Mouse (Mus musculus): ENCODE measurements around the gene Txndc12. TPM values are rescaled to one million over a fixed set of nuclear protein-coding genes. Genes with fewer than 3 reads are reported as not detected.

Txndc12 gene
- polyA plus RNA-seq (2014; fragmentation: Nextera tagmentation; extraction: Ambion mirVana): 120 and 130 TPM in 2 replicates

- peak; percentile 76 for ATAC-seq (replicated peaks; ENCODE audit: insufficient number of reproducible peaks, low FRiP score, low TSS enrichment, low read depth)
- Histone ChIP-seq H3K27me3 (ENCODE audit: control insufficient read depth, insufficient read depth, low read length) (no peaks in the 10 kb centered on the region), H3K36me3 (replicated peaks; ENCODE audit: control insufficient read depth, insufficient read depth, low read depth, low read length) (no peaks in the 10 kb centered on the region), H3K27ac (replicated peaks; ENCODE audit: low read depth, low read length) (peak within 1 kb of the TSS; percentile 98), H3K4me2 (ENCODE audit: low read depth, low read length) (peak within 1 kb of the TSS; percentile 66), H3K4me3 (ENCODE audit: low read depth, low read length) (peak within 1 kb of the TSS; percentile 97), H3K9me3 (replicated peaks; ENCODE audit: control insufficient read depth, low read length) (no peaks in the 10 kb centered on the region), H3K4me1 (ENCODE audit: control insufficient read depth, insufficient read depth, low read length) (no peaks in the 10 kb centered on the region), H3K9ac (replicated peaks; ENCODE audit: low read length) (peak within 1 kb of the TSS; percentile 99)
- DNase-seq (ENCODE audit: low spot score): peak; percentile 94
- WGBS: under 1% methylated on average over 34 of the region's 34 CpGs
Observed at GRCm38 (mm10) chr4:108834115-108834970, at the start of gene Txndc12. Gene Txndc12, plus strand, starts transcription at chr4:108834601.

- no peak overlapping the region for H3K27ac ChIP-seq (replicated peaks; ENCODE audit: low read depth, low read length)
- no peaks in the 10 kb centered on the region for H3K36me3 ChIP-seq (replicated peaks; ENCODE audit: control insufficient read depth, insufficient read depth, low read depth, low read length)
- H3K9me3 ChIP-seq (replicated peaks; ENCODE audit: control insufficient read depth, low read length): no peaks in the 10 kb centered on the region
- H3K9ac ChIP-seq (replicated peaks; ENCODE audit: low read length): no peak overlapping the region
- no peaks in the 10 kb centered on the region for H3K4me1 ChIP-seq (ENCODE audit: control insufficient read depth, insufficient read depth, low read length)
- 77% methylated on average over 6 of the region's 6 CpGs for WGBS
- no peak overlapping the region for H3K4me2 ChIP-seq (ENCODE audit: low read depth, low read length)
- DNase-seq (ENCODE audit: low spot score) (no peak), ATAC-seq (replicated peaks; ENCODE audit: insufficient number of reproducible peaks, low FRiP score, low TSS enrichment, low read depth) (no peak)
- no peaks in the 10 kb centered on the region for H3K27me3 ChIP-seq (ENCODE audit: control insufficient read depth, insufficient read depth, low read length)
- no peak overlapping the region for H3K4me3 ChIP-seq (ENCODE audit: low read depth, low read length)
Observed at GRCm38 (mm10) chr4:108789258-108789936, 45.0 kb upstream of the Txndc12 start.

GRCm38 (mm10) chr4:108790507-108790906 lies 43.9 kb upstream of the Txndc12 start:
- DNase-seq (ENCODE audit: low spot score) (no peak), ATAC-seq (replicated peaks; ENCODE audit: insufficient number of reproducible peaks, low FRiP score, low TSS enrichment, low read depth) (no peak)
- Histone ChIP-seq H3K9ac (replicated peaks; ENCODE audit: low read length) (no peak overlapping the region), H3K9me3 (replicated peaks; ENCODE audit: control insufficient read depth, low read length) (no peaks in the 10 kb centered on the region), H3K27ac (replicated peaks; ENCODE audit: low read depth, low read length) (no peak overlapping the region), H3K4me3 (ENCODE audit: low read depth, low read length) (no peak overlapping the region), H3K27me3 (ENCODE audit: control insufficient read depth, insufficient read depth, low read length) (no peaks in the 10 kb centered on the region), H3K4me2 (ENCODE audit: low read depth, low read length) (no peak overlapping the region), H3K36me3 (replicated peaks; ENCODE audit: control insufficient read depth, insufficient read depth, low read depth, low read length) (no peaks in the 10 kb centered on the region), H3K4me1 (ENCODE audit: control insufficient read depth, insufficient read depth, low read length) (no peaks in the 10 kb centered on the region)
- 75% methylated on average over 1 of the region's 1 CpGs for WGBS

DNA sequence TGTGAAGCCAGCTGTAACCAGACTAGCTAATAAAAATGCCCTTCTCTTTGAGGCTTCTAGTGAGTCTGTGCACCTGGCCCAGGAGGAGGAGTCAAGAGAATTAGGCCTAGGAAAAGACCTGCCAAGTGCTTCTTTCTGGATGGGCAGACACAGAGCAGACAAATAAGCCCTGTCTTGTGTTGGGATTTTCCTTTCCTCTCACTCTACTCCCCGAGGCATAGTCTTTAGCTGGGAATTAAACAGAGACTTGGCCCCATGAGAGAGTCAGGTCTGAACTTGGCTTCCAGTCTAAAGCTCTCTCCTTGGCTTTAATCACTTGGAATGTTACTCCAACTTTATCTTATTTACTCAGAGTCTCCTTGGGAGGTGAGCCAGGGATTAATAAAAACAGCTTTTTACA lies 40.5 kb upstream of the Txndc12 start:
- no peaks in the 10 kb centered on the region for H3K36me3 ChIP-seq (replicated peaks; ENCODE audit: control insufficient read depth, insufficient read depth, low read depth, low read length)
- H3K9ac ChIP-seq (replicated peaks; ENCODE audit: low read length): no peak overlapping the region
- H3K4me2 ChIP-seq (ENCODE audit: low read depth, low read length): no peak overlapping the region
- no peak overlapping the region for H3K4me3 ChIP-seq (ENCODE audit: low read depth, low read length)
- DNase-seq (ENCODE audit: low spot score) (no peak), ATAC-seq (replicated peaks; ENCODE audit: insufficient number of reproducible peaks, low FRiP score, low TSS enrichment, low read depth) (no peak)
- no peaks in the 10 kb centered on the region for H3K4me1 ChIP-seq (ENCODE audit: control insufficient read depth, insufficient read depth, low read length)
- WGBS: 38% methylated on average over 1 of the region's 1 CpGs
- H3K27me3 ChIP-seq (ENCODE audit: control insufficient read depth, insufficient read depth, low read length): no peaks in the 10 kb centered on the region
- no peaks in the 10 kb centered on the region for H3K9me3 ChIP-seq (replicated peaks; ENCODE audit: control insufficient read depth, low read length)
- no peak overlapping the region for H3K27ac ChIP-seq (replicated peaks; ENCODE audit: low read depth, low read length)

DNA sequence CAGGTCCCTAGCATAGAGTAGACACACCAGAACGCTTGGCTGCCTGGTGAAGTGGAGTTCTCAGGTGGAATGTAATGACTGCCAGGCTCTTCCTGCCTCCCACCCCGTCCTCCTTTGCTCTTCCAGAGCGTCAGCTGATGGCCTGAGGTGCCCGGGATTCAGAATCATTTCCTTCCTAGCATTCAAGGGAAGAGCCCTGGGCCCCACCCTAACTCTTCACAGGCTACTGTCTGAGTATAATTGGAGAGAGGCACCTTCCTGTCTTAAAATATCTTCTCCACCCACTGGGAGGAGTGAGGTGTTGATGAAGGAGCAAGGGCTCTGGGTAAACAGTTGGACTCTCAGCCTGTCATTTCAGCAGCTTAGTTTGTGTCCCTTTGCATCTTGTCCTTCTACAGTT lies 37.7 kb upstream of the Txndc12 start:
- DNase-seq (ENCODE audit: low spot score) (no peak), ATAC-seq (replicated peaks; ENCODE audit: insufficient number of reproducible peaks, low FRiP score, low TSS enrichment, low read depth) (no peak)
- Histone ChIP-seq H3K4me2 (ENCODE audit: low read depth, low read length) (no peak overlapping the region), H3K27ac (replicated peaks; ENCODE audit: low read depth, low read length) (no peak overlapping the region), H3K9ac (replicated peaks; ENCODE audit: low read length) (no peak overlapping the region), H3K9me3 (replicated peaks; ENCODE audit: control insufficient read depth, low read length) (no peaks in the 10 kb centered on the region), H3K27me3 (ENCODE audit: control insufficient read depth, insufficient read depth, low read length) (no peaks in the 10 kb centered on the region), H3K36me3 (replicated peaks; ENCODE audit: control insufficient read depth, insufficient read depth, low read depth, low read length) (no peaks in the 10 kb centered on the region), H3K4me3 (ENCODE audit: low read depth, low read length) (no peak overlapping the region), H3K4me1 (ENCODE audit: control insufficient read depth, insufficient read depth, low read length) (no peaks in the 10 kb centered on the region)
- 43% methylated on average over 4 of the region's 4 CpGs for WGBS

- ATAC-seq (replicated peaks; ENCODE audit: insufficient number of reproducible peaks, low FRiP score, low TSS enrichment, low read depth) (no peak), DNase-seq (ENCODE audit: low spot score) (peak; percentile 74)
- H3K4me2 ChIP-seq (ENCODE audit: low read depth, low read length): no peak overlapping the region
- H3K4me1 ChIP-seq (ENCODE audit: control insufficient read depth, insufficient read depth, low read length): no peaks in the 10 kb centered on the region
- no peak overlapping the region for H3K27ac ChIP-seq (replicated peaks; ENCODE audit: low read depth, low read length)
- H3K27me3 ChIP-seq (ENCODE audit: control insufficient read depth, insufficient read depth, low read length): no peaks in the 10 kb centered on the region
- 54% methylated on average over 2 of the region's 2 CpGs for WGBS
- no peak overlapping the region for H3K4me3 ChIP-seq (ENCODE audit: low read depth, low read length)
- no peak overlapping the region for H3K9ac ChIP-seq (replicated peaks; ENCODE audit: low read length)
- H3K36me3 ChIP-seq (replicated peaks; ENCODE audit: control insufficient read depth, insufficient read depth, low read depth, low read length): no peaks in the 10 kb centered on the region
- no peaks in the 10 kb centered on the region for H3K9me3 ChIP-seq (replicated peaks; ENCODE audit: control insufficient read depth, low read length)
Observed at GRCm38 (mm10) chr4:108798083-108798830, 36.1 kb upstream of the Txndc12 start.

- ATAC-seq (replicated peaks; ENCODE audit: insufficient number of reproducible peaks, low FRiP score, low TSS enrichment, low read depth) (no peak), DNase-seq (ENCODE audit: low spot score) (no peak)
- H3K27ac ChIP-seq (replicated peaks; ENCODE audit: low read depth, low read length): no peak overlapping the region
- H3K9me3 ChIP-seq (replicated peaks; ENCODE audit: control insufficient read depth, low read length): no peaks in the 10 kb centered on the region
- no peaks in the 10 kb centered on the region for H3K27me3 ChIP-seq (ENCODE audit: control insufficient read depth, insufficient read depth, low read length)
- WGBS: 89% methylated on average over 2 of the region's 2 CpGs
- H3K4me3 ChIP-seq (ENCODE audit: low read depth, low read length): no peak overlapping the region
- no peaks in the 10 kb centered on the region for H3K36me3 ChIP-seq (replicated peaks; ENCODE audit: control insufficient read depth, insufficient read depth, low read depth, low read length)
- H3K4me2 ChIP-seq (ENCODE audit: low read depth, low read length): no peak overlapping the region
- H3K4me1 ChIP-seq (ENCODE audit: control insufficient read depth, insufficient read depth, low read length): no peaks in the 10 kb centered on the region
- no peak overlapping the region for H3K9ac ChIP-seq (replicated peaks; ENCODE audit: low read length)
Observed at GRCm38 (mm10) chr4:108803535-108803934, 30.9 kb upstream of the Txndc12 start.

All from embryonic facial prominence, embryonic 11.5 days (tissue).